Mouse (Mus musculus) urinary bladder, postnatal 10 days (tissue): ENCODE data around the gene Olfr10.

Experiments used
- DNase-seq: peaks from one replicate; pipeline ENCODE4 v3.0.0; 2022; ENCODE audit warnings: low spot score

Olfr10 gene

DNA sequence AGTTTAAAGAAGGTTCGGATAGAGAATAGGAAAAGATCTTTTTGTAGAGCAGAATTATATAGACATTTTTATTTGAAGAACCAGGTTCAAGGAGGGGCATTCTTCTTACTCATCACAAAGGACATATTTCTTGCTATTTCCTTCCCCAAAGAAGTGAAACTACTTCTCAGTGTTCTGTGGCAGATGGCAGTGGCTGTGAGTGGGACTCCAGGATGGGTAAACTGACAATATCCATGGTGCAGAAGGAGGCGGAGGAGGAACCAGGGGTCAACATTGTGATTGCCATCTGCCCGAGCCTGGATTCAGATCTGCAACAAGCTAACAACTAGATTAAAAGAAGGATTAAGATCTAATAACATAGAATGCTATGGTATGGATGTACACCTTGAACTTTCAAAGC lies 22.2 kb downstream of the Olfr10 start:
- DNase-seq, result no peak

DNA sequence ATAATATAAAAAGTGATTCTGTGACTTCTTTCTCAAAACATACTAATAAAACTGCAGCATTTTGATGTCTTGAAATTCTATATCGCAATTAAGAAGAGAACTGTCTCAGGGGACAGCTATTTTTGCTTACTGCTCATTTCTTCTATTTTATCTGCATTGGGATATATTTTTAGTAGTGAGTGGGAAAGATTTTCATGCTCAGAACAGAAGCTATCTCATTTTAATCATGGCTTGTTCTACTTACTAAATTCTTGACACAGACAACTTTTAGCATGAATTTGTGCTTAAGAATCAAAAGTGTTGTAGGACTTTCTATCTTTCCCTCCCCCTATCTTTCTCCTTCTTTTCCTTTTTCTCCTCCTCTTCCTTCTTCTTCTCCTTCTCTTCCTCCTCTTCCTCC lies 25.1 kb downstream of the Olfr10 start:
- DNase-seq, result no peak

DNA sequence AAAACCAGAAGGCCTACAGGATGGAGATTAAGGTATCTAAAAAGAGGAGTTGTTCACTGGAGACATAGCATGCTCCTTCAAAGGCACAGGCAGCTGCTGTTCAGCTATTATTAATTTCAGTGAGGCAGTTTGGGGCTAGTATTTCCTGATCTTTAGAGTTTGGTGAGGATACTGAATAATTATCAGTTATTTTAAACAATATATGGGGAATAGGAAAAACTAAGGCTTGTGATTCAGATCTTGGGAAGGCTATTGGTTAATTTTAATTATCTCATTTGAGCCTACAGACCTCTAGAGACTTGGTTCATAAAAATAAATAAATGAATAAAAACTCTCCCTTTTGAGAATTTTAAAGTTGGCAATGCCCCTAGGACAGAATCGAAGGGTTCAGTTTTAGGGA lies 30.3 kb downstream of the Olfr10 start, which contains the start of gene Olfr1390:
Gene Olfr1390, plus strand, starts transcription at position 301 of the 400 bp plus-strand sequence.
- DNase-seq, result no peak

- no peak for DNase-seq
Measured at GRCm38 (mm10) chr11:49337150-49337832, 32.8 kb downstream of the Olfr10 start.
